Mouse (Mus musculus) liver, embryonic 11.5 days (tissue): ENCODE measurements around the gene Nfrkb. TPM values are rescaled to one million over a fixed set of nuclear protein-coding genes. Genes with fewer than 3 reads are reported as not detected.
A peak's percentile ranks its signal among the peaks of the same experiment; 100 is the strongest.

Experiments
- ATAC-seq: fragments of 200-750 bp; cut with Nextera tagmentation; replicated peaks from 2 replicates; pipeline ENCODE4 v1.8.0; 2017; ENCODE audit warnings: moderate number of reproducible peaks, mild to moderate bottlenecking, moderate TSS enrichment, moderate library complexity; ENCODE audit not compliant: low FRiP score
- DNase-seq: peaks from one replicate; pipeline ENCODE4 v3.0.0-alpha.2; 2017; ENCODE audit warnings: low spot score
- H3K27ac ChIP-seq: fragments of 300-500 bp; sonication (generic); 2 replicates; pipeline ENCODE4 v1.5.1; 2014; ENCODE audit warnings: mild to moderate bottlenecking, low read depth, low read length, control low read depth
- H3K27me3 ChIP-seq: fragments of 300-500 bp; sonication (generic); replicated peaks from 2 replicates; pipeline ENCODE4 v1.6.1; 2014; ENCODE audit warnings: low read length, mixed read lengths; ENCODE audit not compliant: control insufficient read depth, insufficient read depth
- H3K36me3 ChIP-seq: fragments of 300-500 bp; sonication (generic); 2 replicates; pipeline ENCODE4 v1.6.1; 2014; ENCODE audit warnings: mild to moderate bottlenecking, low read length, moderate library complexity, mixed read lengths; ENCODE audit not compliant: control insufficient read depth, insufficient read depth
- H3K4me1 ChIP-seq: fragments of 300-500 bp; sonication (generic); replicated peaks from 2 replicates; pipeline ENCODE4 v1.6.1; 2014; ENCODE audit warnings: low read length, mixed read lengths; ENCODE audit not compliant: control insufficient read depth, insufficient read depth
- H3K4me2 ChIP-seq: fragments of 300-500 bp; sonication (generic); 2 replicates; pipeline ENCODE4 v1.6.1; 2014; ENCODE audit warnings: mild to moderate bottlenecking, control low read depth, moderate library complexity
- H3K4me3 ChIP-seq: fragments of 300-500 bp; sonication (generic); 2 replicates; pipeline ENCODE4 v1.5.1; 2014; ENCODE audit warnings: low read depth, low read length, control low read depth
- H3K9ac ChIP-seq: fragments of 300-500 bp; sonication (generic); 2 replicates; pipeline ENCODE4 v1.6.1; 2014; ENCODE audit warnings: low read depth, low read length, control low read depth
- H3K9me3 ChIP-seq: fragments of 300-500 bp; sonication (generic); 2 replicates; pipeline ENCODE4 v1.6.1; 2016; ENCODE audit warnings: low read length, inconsistent platforms, mixed read lengths; ENCODE audit not compliant: control insufficient read depth
- WGBS: fragments of 180-500 bp; shearing (Covaris S2); extraction: QIAGEN DNeasy Blood & Tissue Kit; methylation state at CpG from one replicate; pipeline ENCODE4 v1.1.7; 2014; 5-methylcytosine and 5-hydroxymethylcytosine counted together
- polyA plus RNA-seq: library from polyadenylated mRNA; unstranded; fragments of >200 nt; fragmentation: Nextera tagmentation; extraction: Ambion mirVana; gene quantifications from 2 replicates; pipeline ENCODE4 v1.2.1, GENCODE M21; 2014

The Nfrkb gene
- polyA plus RNA-seq, result 16.1 and 16.4 TPM in 2 replicates

- peak within 1 kb of the TSS; percentile 88 for H3K9ac ChIP-seq
- DNase-seq, result peak; percentile 96
- whole genome bisulfite sequencing, result under 1% methylated on average over 45 of the region's 46 CpGs
- ATAC-seq, result peak; percentile 97
- no peaks in the 10 kb centered on the region for H3K9me3 ChIP-seq
- peaks cover under 1% of the 10 kb centered on the region; the same call in 1 of the 2 replicates for H3K36me3 ChIP-seq
- H3K27me3 ChIP-seq, result no peaks in the 10 kb centered on the region
- H3K27ac ChIP-seq, result peak within 1 kb of the TSS; percentile 61; the same call in 1 of the 2 replicates
- H3K4me2 ChIP-seq, result peak within 1 kb of the TSS; percentile 83
- peak within 1 kb of the TSS; percentile 91 for H3K4me3 ChIP-seq
- H3K4me1 ChIP-seq, result peaks cover 11% of the 10 kb centered on the region
These were observed at the start of gene Nfrkb for GRCm38 (mm10) chr9:31385947-31386354. Gene Nfrkb (plus strand): TSS chr9:31386192.

GRCm38 (mm10) chr9:31344289-31344831 is 41.6 kb upstream of the Nfrkb start:
- H3K4me2 ChIP-seq, result no peak overlapping the region
- no peaks in the 10 kb centered on the region for H3K27me3 ChIP-seq
- WGBS, result 81% methylated on average over 11 of the region's 11 CpGs
- no peaks in the 10 kb centered on the region; the same call in 1 of the 2 replicates for H3K36me3 ChIP-seq
- ATAC-seq, result no peak
- H3K27ac ChIP-seq, result no peak overlapping the region
- H3K4me3 ChIP-seq, result no peak overlapping the region
- H3K9ac ChIP-seq, result no peak overlapping the region
- DNase-seq, result no peak
- H3K9me3 ChIP-seq, result no peaks in the 10 kb centered on the region
- H3K4me1 ChIP-seq, result no peaks in the 10 kb centered on the region

GRCm38 (mm10) chr9:31346575-31347080 is 39.4 kb upstream of the Nfrkb start:
- Histone ChIP-seq H3K4me1 (no peaks in the 10 kb centered on the region), H3K9me3 (no peaks in the 10 kb centered on the region), H3K4me3 (no peak overlapping the region), H3K27ac (no peak overlapping the region), H3K9ac (no peak overlapping the region), H3K36me3 (no peaks in the 10 kb centered on the region; the same call in 1 of the 2 replicates), H3K27me3 (no peaks in the 10 kb centered on the region), H3K4me2 (no peak overlapping the region)
- 75% methylated on average over 15 of the region's 15 CpGs for WGBS
- ATAC-seq (no peak), DNase-seq (no peak)

GRCm38 (mm10) chr9:31348458-31348857 is 37.5 kb upstream of the Nfrkb start:
- H3K27me3 ChIP-seq, result no peaks in the 10 kb centered on the region
- ATAC-seq, result no peak
- H3K27ac ChIP-seq, result no peak overlapping the region
- no peak overlapping the region for H3K4me2 ChIP-seq
- H3K4me3 ChIP-seq, result no peak overlapping the region
- no peaks in the 10 kb centered on the region for H3K4me1 ChIP-seq
- H3K9me3 ChIP-seq, result no peaks in the 10 kb centered on the region
- no peaks in the 10 kb centered on the region; the same call in 1 of the 2 replicates for H3K36me3 ChIP-seq
- no peak overlapping the region for H3K9ac ChIP-seq
- DNase-seq, result no peak
- WGBS, result 75% methylated on average over 4 of the region's 4 CpGs

GRCm38 (mm10) chr9:31348915-31349314 is 37.1 kb upstream of the Nfrkb start:
- 0 out of 2 replicates have a peak, but pooled peaks have one; percentile 31 for ATAC-seq
- H3K36me3 ChIP-seq, result no peaks in the 10 kb centered on the region; the same call in 1 of the 2 replicates
- no peaks in the 10 kb centered on the region for H3K9me3 ChIP-seq
- no peak overlapping the region for H3K4me2 ChIP-seq
- WGBS, result 70% methylated on average over 11 of the region's 11 CpGs
- DNase-seq, result no peak
- no peak overlapping the region for H3K4me3 ChIP-seq
- H3K27me3 ChIP-seq, result no peaks in the 10 kb centered on the region
- H3K27ac ChIP-seq, result no peak overlapping the region
- H3K4me1 ChIP-seq, result no peaks in the 10 kb centered on the region
- H3K9ac ChIP-seq, result no peak overlapping the region

- Histone ChIP-seq H3K36me3 (peaks cover 3% of the 10 kb centered on the region; the same call in 1 of the 2 replicates), H3K9ac (no peak overlapping the region), H3K4me2 (no peak overlapping the region), H3K27ac (no peak overlapping the region), H3K27me3 (no peaks in the 10 kb centered on the region), H3K4me3 (no peak overlapping the region), H3K9me3 (no peaks in the 10 kb centered on the region), H3K4me1 (no peaks in the 10 kb centered on the region)
- WGBS, result 70% methylated on average over 2 of the region's 2 CpGs
- no peak for DNase-seq
- no peak for ATAC-seq
These were observed 33.3 kb upstream of the Nfrkb start for GRCm38 (mm10) chr9:31352716-31353115.

- Histone ChIP-seq H3K9me3 (no peaks in the 10 kb centered on the region), H3K27me3 (no peaks in the 10 kb centered on the region), H3K27ac (no peak overlapping the region), H3K4me1 (no peaks in the 10 kb centered on the region), H3K4me3 (no peak overlapping the region), H3K4me2 (no peak overlapping the region), H3K36me3 (peaks cover 3% of the 10 kb centered on the region; the same call in 1 of the 2 replicates), H3K9ac (no peak overlapping the region)
- no peak for DNase-seq
- WGBS, result 80% methylated on average over 10 of the region's 10 CpGs
- no peak for ATAC-seq
These were observed 32.5 kb upstream of the Nfrkb start for GRCm38 (mm10) chr9:31353518-31353917.

- DNase-seq (no peak), ATAC-seq (no peak)
- H3K4me3 ChIP-seq, result no peak overlapping the region
- H3K4me2 ChIP-seq, result no peak overlapping the region; the same call in 1 of the 2 replicates
- no peak overlapping the region for H3K9ac ChIP-seq
- H3K27ac ChIP-seq, result no peak overlapping the region
- peaks cover 3% of the 10 kb centered on the region; the same call in 1 of the 2 replicates for H3K36me3 ChIP-seq
- no peaks in the 10 kb centered on the region for H3K9me3 ChIP-seq
- H3K27me3 ChIP-seq, result no peaks in the 10 kb centered on the region
- H3K4me1 ChIP-seq, result no peaks in the 10 kb centered on the region
- WGBS, result 80% methylated on average over 7 of the region's 7 CpGs
These were observed 31.9 kb upstream of the Nfrkb start for GRCm38 (mm10) chr9:31354051-31354450.
